Mouse (Mus musculus) embryonic facial prominence, embryonic 10.5 days (tissue): ENCODE measurements around the gene Hspb8. TPM values are rescaled to one million over a fixed set of nuclear protein-coding genes. Genes with fewer than 3 reads are reported as not detected.

Source experiments
- DNase-seq: peaks from one replicate; pipeline ENCODE4 v3.0.0-alpha.2; 2017; ENCODE audit warnings: low spot score
- H3K27ac ChIP-seq: fragments of 300-500 bp; sonication (generic); replicated peaks from 2 replicates; pipeline ENCODE4 v1.5.1; 2016; ENCODE audit warnings: mild to moderate bottlenecking
- H3K27me3 ChIP-seq: fragments of 300-500 bp; sonication (generic); replicated peaks from 2 replicates; pipeline ENCODE4 v1.6.1; 2016; ENCODE audit warnings: low read depth, mild to moderate bottlenecking; ENCODE audit not compliant: poor library complexity, severe bottlenecking
- H3K36me3 ChIP-seq: fragments of 300-500 bp; sonication (generic); replicated peaks from 2 replicates; pipeline ENCODE4 v1.6.1; 2016; ENCODE audit warnings: mild to moderate bottlenecking, moderate library complexity
- H3K4me1 ChIP-seq: fragments of 300-500 bp; sonication (generic); 2 replicates; pipeline ENCODE4 v1.6.1; 2016
- H3K4me3 ChIP-seq: fragments of 300-500 bp; sonication (generic); 2 replicates; pipeline ENCODE4 v1.5.1; 2016; ENCODE audit warnings: mild to moderate bottlenecking, moderate library complexity
- H3K9me3 ChIP-seq: fragments of 300-500 bp; sonication (generic); 2 replicates; pipeline ENCODE4 v1.6.1; 2016; ENCODE audit warnings: mild to moderate bottlenecking
- WGBS: fragments of 180-500 bp; shearing (Covaris S2); methylation state at CpG from one replicate; pipeline ENCODE4 v1.1.7; 2016; 5-methylcytosine and 5-hydroxymethylcytosine counted together
- polyA plus RNA-seq: library from polyadenylated mRNA; unstranded; fragments of >200 nt; fragmentation: Nextera tagmentation; extraction: Ambion mirVana; gene quantifications from 2 replicates; pipeline ENCODE4 v1.2.1, GENCODE M21; 2016

The Hspb8 gene
- 6.8 and 8.0 TPM in 2 replicates for polyA plus RNA-seq

GRCm38 (mm10) chr5:116422699-116423201 is at the start of gene Hspb8:
TSS of gene Hspb8 (minus strand) at chr5:116422864.
- H3K4me1 ChIP-seq = peaks cover 31% of the 10 kb centered on the region
- H3K4me3 ChIP-seq = peak within 1 kb of the TSS; percentile 56
- H3K27ac ChIP-seq = peak within 1 kb of the TSS; percentile 73
- under 1% methylated on average over 20 of the region's 20 CpGs for WGBS
- H3K9me3 ChIP-seq = no peaks in the 10 kb centered on the region
- no peaks in the 10 kb centered on the region for H3K36me3 ChIP-seq
- peak; percentile 77 for DNase-seq
- peaks cover 27% of the 10 kb centered on the region for H3K27me3 ChIP-seq

GRCm38 (mm10) chr5:116461354-116462042 is 38.8 kb upstream of the Hspb8 start:
- DNase-seq = peak; percentile 37
- peaks cover 4% of the 10 kb centered on the region; the same call in 1 of the 2 replicates for H3K9me3 ChIP-seq
- WGBS = 50% methylated on average over 11 of the region's 11 CpGs

GRCm38 (mm10) chr5:116459970-116460369 is 37.3 kb upstream of the Hspb8 start:
- no peaks in the 10 kb centered on the region for H3K9me3 ChIP-seq
- 0 out of 2 replicates have a peak, but pooled peaks cover 4% of the 10 kb centered on the region for H3K36me3 ChIP-seq
- no peak overlapping the region for H3K4me3 ChIP-seq
- peaks cover 8% of the 10 kb centered on the region for H3K27me3 ChIP-seq
- peaks cover 10% of the 10 kb centered on the region for H3K4me1 ChIP-seq
- no peak for DNase-seq
- no peak overlapping the region for H3K27ac ChIP-seq
- 81% methylated on average over 2 of the region's 2 CpGs for WGBS

More at GRCm38 (mm10) chr5:116461354-116462042, 38.8 kb upstream of the Hspb8 start:
- no peak overlapping the region for H3K4me3 ChIP-seq
- peaks cover 10% of the 10 kb centered on the region for H3K4me1 ChIP-seq
- H3K27ac ChIP-seq = no peak overlapping the region
- peaks cover 17% of the 10 kb centered on the region for H3K36me3 ChIP-seq
- no peaks in the 10 kb centered on the region for H3K27me3 ChIP-seq

DNA sequence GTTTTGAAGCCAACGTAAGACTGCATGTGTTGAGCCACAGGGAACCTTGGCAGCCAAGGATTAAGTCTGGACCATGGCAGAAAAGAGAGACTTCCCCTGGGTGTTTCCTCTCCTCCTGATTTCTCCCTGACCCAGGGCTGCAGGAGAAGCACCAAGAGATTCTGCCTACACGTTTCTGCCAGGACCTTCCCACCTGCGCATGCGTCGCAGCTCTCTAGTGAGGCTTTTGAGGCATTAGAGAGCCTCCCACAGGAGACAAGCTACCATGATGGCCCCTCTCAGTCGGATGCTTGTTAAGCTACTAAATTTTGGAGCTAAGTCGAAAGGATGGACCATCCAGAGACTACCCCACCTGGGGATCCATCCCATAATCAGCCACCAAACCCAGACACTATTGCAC is 35.1 kb upstream of the Hspb8 start:
- DNase-seq = no peak
- Histone ChIP-seq H3K27ac (no peak overlapping the region), H3K36me3 (no peaks in the 10 kb centered on the region), H3K9me3 (no peaks in the 10 kb centered on the region), H3K27me3 (peaks cover 15% of the 10 kb centered on the region), H3K4me1 (peaks cover 17% of the 10 kb centered on the region), H3K4me3 (no peak overlapping the region)
- WGBS = 83% methylated on average over 7 of the region's 7 CpGs

DNA sequence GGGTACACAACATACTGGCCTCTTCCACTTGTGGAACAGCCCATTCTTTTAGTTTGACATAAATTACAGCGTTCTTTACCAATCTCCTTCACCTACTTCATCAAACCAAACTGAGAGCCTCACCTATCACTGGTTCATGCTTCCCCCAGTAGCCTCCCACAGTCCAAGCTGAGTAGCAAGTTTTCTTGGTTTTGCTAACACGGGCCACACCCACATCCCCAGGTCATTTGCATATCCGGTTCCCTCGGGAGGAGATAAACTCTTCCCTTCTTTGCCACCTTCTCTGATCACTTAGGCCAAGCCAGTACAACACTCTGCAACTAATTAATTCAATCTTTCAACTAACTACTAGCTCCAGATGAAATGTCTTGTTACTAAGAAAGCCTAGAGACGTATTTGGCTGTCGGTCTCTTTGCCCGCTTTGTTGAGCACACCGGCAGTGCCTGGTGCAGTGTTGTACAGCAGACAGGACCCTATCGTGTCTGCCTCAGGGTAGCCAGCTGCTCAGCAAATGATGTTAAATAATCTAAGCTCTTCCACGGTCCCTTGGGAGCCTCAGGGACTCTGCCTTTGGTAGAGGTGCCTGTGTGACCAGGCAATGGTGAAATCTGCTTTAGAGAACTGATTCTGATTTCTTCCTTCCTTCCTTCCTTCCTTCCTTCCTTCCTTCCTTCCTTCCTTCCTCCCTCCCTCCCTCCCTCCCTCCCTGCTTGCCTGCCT is 34.3 kb upstream of the Hspb8 start:
- H3K4me3 ChIP-seq = peak overlapping the region; percentile 35
- peaks cover 18% of the 10 kb centered on the region for H3K27me3 ChIP-seq
- WGBS = 32% methylated on average over 10 of the region's 10 CpGs

DNA sequence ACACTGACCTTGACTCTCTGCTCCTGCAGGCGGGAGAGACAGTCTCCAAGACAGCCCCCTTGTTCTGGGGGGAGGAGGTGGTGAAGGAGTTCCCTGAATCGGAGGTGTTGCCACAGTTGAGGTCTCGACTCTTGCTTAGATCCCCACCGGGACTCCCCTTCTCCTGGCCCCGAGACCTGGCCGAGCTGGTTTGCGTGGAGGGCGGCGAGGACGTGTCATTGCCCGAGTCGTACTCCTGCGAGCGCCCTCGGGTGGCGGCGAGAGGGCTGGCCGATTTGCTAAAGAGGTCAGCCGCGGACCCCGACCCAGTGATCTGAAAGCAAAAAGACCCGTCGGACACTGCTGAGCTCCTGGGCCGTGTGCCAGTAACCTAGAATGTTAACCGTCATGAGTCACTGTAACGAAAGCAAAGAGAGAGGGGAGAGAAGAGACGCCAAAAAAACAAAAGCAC is 30.8 kb upstream of the Hspb8 start:
- H3K9me3 ChIP-seq = no peaks in the 10 kb centered on the region
- 3% methylated on average over 27 of the region's 27 CpGs for WGBS
- peak; percentile 80 for DNase-seq
- peak overlapping the region; percentile 48 for H3K4me3 ChIP-seq
- H3K36me3 ChIP-seq = no peaks in the 10 kb centered on the region
- H3K4me1 ChIP-seq = peaks cover 23% of the 10 kb centered on the region
- H3K27me3 ChIP-seq = peaks cover 44% of the 10 kb centered on the region
- no peak overlapping the region; the same call in 1 of the 2 replicates for H3K27ac ChIP-seq

More for the DNA sequence above, 34.3 kb upstream of the Hspb8 start:
- H3K27ac ChIP-seq = no peak overlapping the region
- no peaks in the 10 kb centered on the region for H3K9me3 ChIP-seq
- H3K36me3 ChIP-seq = no peaks in the 10 kb centered on the region
- H3K4me1 ChIP-seq = peaks cover 17% of the 10 kb centered on the region
- DNase-seq = no peak

- no peak for DNase-seq
- 94% methylated on average over 8 of the region's 8 CpGs for WGBS
Observed at GRCm38 (mm10) chr5:116450901-116451300, 28.2 kb upstream of the Hspb8 start.

DNA sequence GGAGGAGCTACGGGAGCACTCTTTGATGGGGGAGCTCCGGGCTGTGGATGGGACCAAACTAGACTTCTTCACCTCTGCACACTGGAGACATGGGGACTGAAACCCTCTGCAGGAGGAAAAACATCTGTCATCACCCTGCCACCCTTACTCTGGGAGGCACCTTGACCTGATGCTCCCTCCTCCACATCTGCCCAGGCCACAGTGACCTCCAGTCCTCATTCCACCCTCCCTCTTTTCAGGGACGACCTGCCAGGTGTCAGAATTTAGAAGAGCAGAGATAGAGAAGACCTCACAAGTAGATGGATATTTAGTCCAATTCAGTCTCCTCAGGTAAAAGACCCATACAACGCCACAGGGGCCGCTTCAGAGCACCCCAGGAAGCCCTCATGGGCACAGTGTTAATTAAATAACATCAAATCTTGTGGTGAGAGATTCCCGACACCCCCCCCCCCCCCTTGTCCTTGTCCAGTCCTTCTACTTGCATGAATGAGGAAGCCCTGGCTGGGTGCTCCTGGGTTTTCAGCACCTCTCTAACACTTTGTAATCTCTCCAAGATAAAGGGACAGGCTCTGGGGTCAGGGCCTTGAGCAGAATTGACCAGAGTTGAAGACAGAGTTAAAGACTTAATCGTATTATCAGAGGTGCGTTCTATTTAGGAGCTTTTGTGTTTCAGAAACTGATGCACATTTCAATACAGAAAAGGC is 27.0 kb upstream of the Hspb8 start:
- Histone ChIP-seq H3K36me3 (no peaks in the 10 kb centered on the region), H3K27me3 (peaks cover 65% of the 10 kb centered on the region), H3K27ac (no peak overlapping the region), H3K4me3 (no peak overlapping the region), H3K4me1 (peaks cover 25% of the 10 kb centered on the region), H3K9me3 (no peaks in the 10 kb centered on the region)
- DNase-seq = no peak
- 59% methylated on average over 8 of the region's 8 CpGs for WGBS

More at GRCm38 (mm10) chr5:116450901-116451300, 28.2 kb upstream of the Hspb8 start:
- Histone ChIP-seq H3K36me3 (no peaks in the 10 kb centered on the region), H3K4me3 (no peak overlapping the region), H3K4me1 (peaks cover 25% of the 10 kb centered on the region), H3K9me3 (no peaks in the 10 kb centered on the region), H3K27me3 (peaks cover 67% of the 10 kb centered on the region), H3K27ac (no peak overlapping the region)

DNA sequence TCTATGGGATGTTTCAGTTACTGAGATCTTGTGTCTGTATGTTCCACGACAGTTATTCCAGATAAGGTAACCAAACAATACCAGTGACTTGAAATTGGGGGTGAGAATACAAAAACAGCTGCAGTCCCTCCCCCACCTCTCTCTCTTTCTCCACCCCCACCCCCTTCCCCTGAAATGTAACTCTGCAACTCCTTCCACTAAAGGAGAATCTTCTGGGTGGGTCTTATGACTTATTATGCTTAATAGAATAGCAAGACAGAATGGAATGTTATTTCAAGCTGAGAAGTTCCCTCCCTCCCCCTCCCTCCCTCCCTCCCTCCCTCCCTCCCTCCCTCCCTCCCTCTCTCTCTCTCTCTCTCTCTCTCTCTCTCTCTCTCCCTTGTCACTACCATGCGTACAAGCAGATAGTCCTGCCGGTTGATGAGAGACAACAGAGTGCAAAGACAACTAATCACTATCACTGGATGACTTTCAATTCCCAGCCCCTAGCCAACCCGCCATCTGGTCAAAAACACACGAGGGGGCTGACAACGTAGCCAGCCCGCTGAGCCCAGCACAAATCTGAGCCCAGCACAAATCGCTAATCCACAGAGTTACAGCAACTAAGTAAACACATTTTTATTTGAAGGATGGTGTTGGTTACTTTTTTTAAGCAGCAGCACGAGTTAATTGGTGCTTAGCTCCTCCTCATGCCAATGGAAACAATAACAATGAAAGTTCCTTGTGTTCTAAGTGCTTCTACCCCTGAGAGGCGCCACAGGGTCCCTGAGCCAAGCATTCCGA is 25.9 kb upstream of the Hspb8 start:
- no peak for DNase-seq
- H3K9me3 ChIP-seq = no peaks in the 10 kb centered on the region
- WGBS = 6% methylated on average over 11 of the region's 11 CpGs
- peaks cover 24% of the 10 kb centered on the region for H3K4me1 ChIP-seq
- peaks cover 71% of the 10 kb centered on the region for H3K27me3 ChIP-seq
- peaks cover 1% of the 10 kb centered on the region; the same call in 1 of the 2 replicates for H3K36me3 ChIP-seq
- peak overlapping the region; percentile 35; the same call in 1 of the 2 replicates for H3K4me3 ChIP-seq
- H3K27ac ChIP-seq = no peak overlapping the region

DNA sequence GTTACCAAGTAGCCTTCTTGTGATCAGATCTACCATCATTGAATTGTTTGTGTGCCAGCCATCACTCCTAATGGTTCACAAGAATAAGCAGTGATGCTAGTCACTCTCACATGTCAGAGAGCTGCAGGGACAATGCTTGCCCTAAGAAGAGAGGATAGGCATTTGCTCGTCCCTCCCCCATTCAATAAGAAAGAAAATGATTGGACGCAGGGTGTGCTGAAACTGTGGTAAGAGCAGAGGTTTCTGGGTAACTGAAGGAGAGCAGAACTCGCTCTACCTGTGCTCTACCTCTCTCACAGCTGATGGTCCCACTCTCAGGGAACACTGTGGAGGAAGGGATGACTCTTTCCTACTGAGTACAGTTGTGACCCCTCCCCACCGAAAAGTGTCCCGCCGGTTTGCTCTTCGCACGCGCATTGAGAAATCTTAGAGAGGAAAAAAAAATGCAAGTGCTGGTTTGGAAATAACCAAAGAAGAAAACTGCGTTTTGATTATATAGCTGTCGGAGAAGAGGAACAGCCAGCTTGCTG is 25.2 kb upstream of the Hspb8 start:
- H3K4me3 ChIP-seq = peak overlapping the region; percentile 35; the same call in 1 of the 2 replicates
- peaks cover 4% of the 10 kb centered on the region; the same call in 1 of the 2 replicates for H3K36me3 ChIP-seq
- peaks cover 19% of the 10 kb centered on the region for H3K4me1 ChIP-seq
- H3K27me3 ChIP-seq = peaks cover 78% of the 10 kb centered on the region
- H3K9me3 ChIP-seq = no peaks in the 10 kb centered on the region
- WGBS = 36% methylated on average over 11 of the region's 11 CpGs
- no peak for DNase-seq
- no peak overlapping the region for H3K27ac ChIP-seq

GRCm38 (mm10) chr5:116446552-116446951 is 23.9 kb upstream of the Hspb8 start:
- 37% methylated on average over 23 of the region's 23 CpGs for WGBS
- Histone ChIP-seq H3K4me3 (no peak overlapping the region), H3K4me1 (peaks cover 19% of the 10 kb centered on the region), H3K9me3 (no peaks in the 10 kb centered on the region), H3K36me3 (peaks cover 4% of the 10 kb centered on the region; the same call in 1 of the 2 replicates), H3K27ac (no peak overlapping the region), H3K27me3 (peaks cover 74% of the 10 kb centered on the region)
- DNase-seq = no peak
